Mouse (Mus musculus): ENCODE data around the gene Gm7534.

Gene Gm7534

GRCm38 (mm10) chr4:134203340-134203896 is 614 bp upstream of the Gm7534 start:
- WGBS, result 88% methylated on average over 17 of the region's 17 CpGs

DNA sequence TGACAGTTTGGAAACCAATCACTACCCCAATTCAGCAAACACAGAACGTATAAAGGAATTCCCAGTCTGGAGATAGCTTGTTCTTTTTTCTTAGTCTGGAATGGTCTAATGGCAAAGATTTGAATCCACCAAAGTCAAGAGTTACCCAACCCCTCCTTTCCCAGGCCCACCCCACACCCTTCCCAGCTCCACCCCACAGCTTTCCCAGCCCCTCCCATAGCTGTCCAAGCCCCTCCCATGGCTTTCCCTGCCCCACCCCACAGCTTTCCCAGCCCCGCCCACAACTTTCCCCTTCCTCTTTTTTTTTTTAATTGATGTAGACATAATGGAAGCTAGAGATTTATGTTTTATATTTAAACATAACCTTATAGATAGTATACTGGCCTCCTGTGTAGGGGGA is 3.4 kb downstream of the Gm7534 start:
- 90% methylated on average over 2 of the region's 2 CpGs for WGBS

DNA sequence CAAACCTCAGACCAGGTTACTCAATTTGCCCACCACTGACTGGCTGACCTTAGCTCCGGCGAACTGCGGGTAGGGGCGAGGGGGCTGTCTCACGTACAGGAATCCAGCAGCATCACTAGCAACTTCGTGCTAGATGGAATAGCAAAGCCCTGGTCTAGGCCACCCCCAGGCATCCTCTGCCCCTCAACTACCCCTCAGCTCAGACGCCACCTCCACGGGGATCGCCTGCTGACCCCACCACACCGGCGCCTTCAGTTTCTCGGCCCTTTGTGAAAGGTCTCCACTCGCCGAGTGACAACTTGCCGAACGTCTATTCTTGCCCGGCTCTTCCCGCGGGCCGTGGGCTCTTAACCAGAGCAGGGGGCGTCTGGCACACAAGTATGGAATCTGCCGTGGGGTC is 16.5 kb downstream of the Gm7534 start:
- 1% methylated on average over 22 of the region's 22 CpGs for WGBS

GRCm38 (mm10) chr4:134185569-134185968 is 17.2 kb downstream of the Gm7534 start:
- 72% methylated on average over 3 of the region's 3 CpGs for WGBS

GRCm38 (mm10) chr4:134183711-134184110 is 19.1 kb downstream of the Gm7534 start:
- 58% methylated on average over 3 of the region's 3 CpGs for WGBS

- 100% methylated on average over 1 of the region's 1 CpGs for WGBS
Measured at GRCm38 (mm10) chr4:134181112-134181511, 21.7 kb downstream of the Gm7534 start.

DNA sequence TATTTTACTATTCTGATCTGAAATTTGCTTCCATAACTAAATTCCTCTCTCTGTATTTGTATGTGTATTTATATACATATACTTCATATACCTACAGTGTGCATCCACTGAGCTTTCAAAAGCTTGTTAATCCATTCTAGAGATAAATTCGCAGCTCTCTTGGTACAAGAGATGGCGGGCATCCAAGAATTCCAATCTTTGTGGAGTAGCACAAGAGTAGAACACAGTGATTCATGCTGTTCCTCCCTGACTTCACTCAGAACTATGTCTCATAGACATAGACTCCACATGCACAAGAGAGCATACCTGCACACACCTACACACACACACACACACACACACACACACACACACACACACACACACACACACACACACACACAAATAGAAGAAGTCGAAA is 30.4 kb downstream of the Gm7534 start:
- 44% methylated on average over 3 of the region's 3 CpGs for WGBS

- WGBS, result 93% methylated on average over 3 of the region's 3 CpGs
Measured at GRCm38 (mm10) chr4:134166906-134167305, 35.9 kb downstream of the Gm7534 start.

GRCm38 (mm10) chr4:134165548-134166465 is 37.0 kb downstream of the Gm7534 start:
- WGBS, result 89% methylated on average over 3 of the region's 3 CpGs

- WGBS, result 58% methylated on average over 6 of the region's 6 CpGs
Measured at GRCm38 (mm10) chr4:134165024-134165423, 37.8 kb downstream of the Gm7534 start.

GRCm38 (mm10) chr4:134164591-134164990 is 38.2 kb downstream of the Gm7534 start:
- WGBS, result 84% methylated on average over 5 of the region's 6 CpGs

DNA sequence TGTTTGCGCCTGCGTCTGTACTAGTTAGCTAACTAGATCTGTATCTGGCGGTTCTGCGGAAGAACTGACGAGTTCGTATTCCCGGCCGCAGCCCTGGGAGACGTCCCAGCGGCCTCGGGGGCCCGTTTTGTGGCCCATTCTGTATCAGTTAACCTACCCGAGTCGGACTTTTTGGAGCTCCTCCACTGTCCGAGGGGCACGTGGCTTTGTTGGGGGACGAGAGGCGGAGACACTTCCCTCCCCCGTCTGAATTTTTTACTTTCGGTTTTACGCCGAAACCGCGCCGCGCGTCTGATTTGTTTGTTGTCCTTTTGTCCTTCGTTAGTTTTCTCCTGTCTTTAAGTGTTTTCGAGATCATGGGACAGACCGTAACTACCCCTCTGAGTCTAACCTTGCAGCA is 42.7 kb downstream of the Gm7534 start:
- 14% methylated on average over 30 of the region's 30 CpGs for WGBS

DNA sequence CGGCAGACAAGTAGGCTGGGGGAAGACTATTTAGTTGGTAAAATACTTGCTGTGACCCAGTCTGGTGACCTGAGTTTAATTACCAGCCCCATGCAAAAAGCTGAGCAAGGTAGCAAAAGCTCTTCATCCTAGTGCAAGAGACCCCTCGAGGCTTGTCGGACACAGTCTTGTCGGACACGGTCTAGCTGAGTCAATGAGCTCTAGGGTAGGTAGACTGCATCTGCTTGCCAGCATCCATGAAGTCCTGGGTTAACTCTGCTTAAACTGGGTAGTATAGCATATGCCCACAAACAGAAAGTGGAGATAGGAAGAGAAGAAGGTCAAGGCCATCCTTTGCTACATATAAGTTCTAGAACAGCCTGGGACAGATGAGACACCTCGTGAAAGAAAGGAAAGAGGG is 44.0 kb downstream of the Gm7534 start:
- WGBS, result 88% methylated on average over 6 of the region's 6 CpGs

DNA sequence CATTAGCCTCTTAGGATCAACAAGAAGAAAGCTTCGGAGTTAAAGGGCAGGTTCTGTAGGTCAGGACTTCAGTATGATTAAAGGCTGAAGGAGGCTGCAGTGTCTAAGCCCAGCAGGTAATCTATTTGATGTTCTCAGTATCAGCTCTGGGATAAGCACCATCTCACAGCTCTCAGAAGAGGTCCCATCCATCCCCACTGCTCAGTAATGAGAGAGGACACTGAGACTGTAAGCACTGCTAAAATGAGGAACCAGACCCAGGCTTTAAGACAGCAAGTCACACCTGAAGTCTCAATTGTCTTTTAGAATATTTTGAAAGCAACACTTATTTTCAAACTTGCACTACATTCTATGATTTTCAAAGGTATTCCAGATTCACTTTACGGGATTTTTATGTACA is 45.2 kb downstream of the Gm7534 start:
- WGBS, result 92% methylated on average over 2 of the region's 2 CpGs

GRCm38 (mm10) chr4:134156744-134157143 is 46.1 kb downstream of the Gm7534 start:
- WGBS, result 44% methylated on average over 8 of the region's 8 CpGs

DNA sequence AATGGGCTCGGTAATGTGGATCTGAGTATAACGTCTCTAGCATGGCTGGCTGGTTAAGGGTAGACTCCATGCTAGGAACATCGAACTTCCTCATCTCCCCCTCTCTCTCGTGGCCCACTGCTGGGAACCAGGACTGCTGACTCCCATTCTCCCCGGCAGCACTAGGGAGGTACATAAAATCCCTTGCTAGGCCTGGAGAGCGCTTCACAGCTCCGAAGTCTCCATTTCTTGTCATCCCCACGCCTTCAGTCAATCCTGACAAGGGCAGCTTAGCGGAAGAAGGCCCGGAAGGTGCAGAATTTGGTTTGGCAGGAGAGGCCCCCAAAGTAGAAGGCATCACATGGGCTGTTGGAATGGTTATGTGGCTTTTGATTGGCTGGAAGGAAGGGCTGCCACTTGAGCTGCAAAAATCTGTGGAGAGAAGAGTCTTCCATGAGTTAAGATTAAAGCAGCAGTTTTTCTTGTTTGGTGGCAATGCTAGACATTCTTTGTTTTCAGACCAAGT is 46.8 kb downstream of the Gm7534 start:
- 89% methylated on average over 10 of the region's 10 CpGs for WGBS

- WGBS, result 92% methylated on average over 6 of the region's 6 CpGs
Measured at GRCm38 (mm10) chr4:134155531-134155930, 47.3 kb downstream of the Gm7534 start.

- 94% methylated on average over 3 of the region's 3 CpGs for WGBS
Measured at GRCm38 (mm10) chr4:134154354-134154753, 48.5 kb downstream of the Gm7534 start.

DNA sequence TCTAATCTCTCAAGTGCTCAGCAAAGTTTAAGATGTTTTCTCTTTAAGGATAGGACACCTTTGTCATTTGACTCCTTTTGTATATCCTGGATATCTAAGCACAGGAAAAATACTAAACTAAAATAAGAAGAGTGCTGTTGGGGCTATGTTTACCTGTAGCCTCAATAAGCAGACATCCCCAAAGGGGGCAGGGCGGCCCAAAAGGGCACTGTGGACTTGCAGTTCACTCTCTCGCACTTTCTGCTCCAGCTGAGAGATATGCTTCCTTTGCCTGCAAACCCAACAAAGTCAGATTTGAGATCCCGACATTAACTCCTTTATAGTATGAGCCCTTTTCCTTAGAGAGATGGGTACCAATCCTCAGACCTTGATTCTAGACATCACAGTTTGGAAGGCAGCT is 49.1 kb downstream of the Gm7534 start:
- WGBS, result 97% methylated on average over 3 of the region's 3 CpGs

DNA sequence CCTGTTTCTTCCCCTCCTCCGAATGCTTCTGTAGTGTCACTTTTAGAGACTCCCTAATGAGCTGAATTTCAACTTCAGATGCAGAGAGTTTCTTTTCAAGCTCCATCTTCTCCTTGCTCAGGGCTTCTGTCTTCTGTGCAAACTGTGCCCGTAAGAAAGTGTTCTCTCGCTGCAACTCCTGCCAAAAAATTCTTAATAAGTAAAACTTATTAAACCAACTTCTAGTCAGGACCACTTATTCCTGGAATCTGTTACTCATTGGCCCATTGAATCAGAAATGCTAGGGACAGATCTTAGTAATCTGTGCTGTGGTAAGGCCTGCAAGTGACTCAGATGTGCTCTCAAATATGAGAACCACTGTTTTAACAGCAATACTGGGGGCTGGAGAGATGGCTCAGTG is 50.7 kb downstream of the Gm7534 start:
- 82% methylated on average over 3 of the region's 3 CpGs for WGBS

- WGBS, result 93% methylated on average over 4 of the region's 4 CpGs
Measured at GRCm38 (mm10) chr4:134149389-134149788, 53.4 kb downstream of the Gm7534 start.

GRCm38 (mm10) chr4:134144297-134144696 is 58.5 kb downstream of the Gm7534 start:
- 95% methylated on average over 5 of the region's 5 CpGs for WGBS

All from cerebral cortex, adult 2 months (tissue).